ENCODE assay signal across 8 mouse cellular contexts in the genomic region with DNA sequence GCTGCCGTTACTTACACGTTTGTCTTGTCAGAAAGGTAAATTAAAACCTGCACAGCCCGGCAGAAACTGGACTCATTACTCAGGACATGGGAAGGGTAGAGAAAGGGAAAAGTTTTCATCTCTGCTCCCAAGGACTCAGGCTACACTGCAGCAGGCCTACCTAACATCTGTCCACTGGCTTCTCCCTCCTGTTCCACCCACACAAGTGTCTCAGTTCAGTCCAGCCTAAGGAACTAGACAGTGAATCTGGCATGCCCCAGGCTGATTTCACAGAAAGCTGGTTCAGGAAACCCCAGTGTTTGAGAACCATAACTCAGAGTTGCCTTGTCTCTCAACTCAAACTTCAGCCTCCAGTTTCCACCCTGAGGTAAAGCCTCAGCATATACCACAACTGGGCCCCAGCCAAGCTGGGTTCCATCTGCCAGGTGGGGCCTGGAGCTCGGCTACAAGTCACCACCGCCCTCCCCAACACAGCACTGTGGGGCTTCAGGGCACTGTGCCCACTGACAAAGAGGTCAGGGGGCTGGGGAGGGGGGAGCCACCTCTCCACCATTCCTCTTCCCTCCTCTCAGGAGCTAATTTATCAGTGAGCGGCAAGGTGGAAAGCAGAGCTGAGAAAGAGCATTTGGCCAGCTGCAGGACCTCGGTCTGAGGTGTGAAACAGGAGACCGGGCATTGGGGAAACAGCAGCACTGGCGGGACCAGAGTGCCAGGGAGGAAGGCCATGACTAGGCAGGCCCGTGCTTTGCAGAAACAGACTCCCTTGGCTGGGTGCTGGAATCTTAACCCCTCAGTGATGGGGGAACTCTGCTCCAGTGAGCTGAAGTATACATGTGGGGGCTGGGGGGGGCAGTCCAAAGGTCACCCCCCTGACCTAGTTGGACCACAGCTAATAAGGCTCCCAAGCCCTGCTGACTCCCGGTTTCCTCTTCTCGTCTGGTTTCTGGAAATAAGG. TPM values are rescaled to one million over a fixed set of nuclear protein-coding genes. Genes with fewer than 3 reads are reported as not detected.
DNase-seq lines count a peak whose midpoint lies in the region; ATAC-seq and TF ChIP-seq lines count a peak whose summit lies in the region.

No protein-coding gene starts in this region.

- TF ChIP-seq CTCF in stomach, postnatal 0 days (IDR thresholded peaks at IDR 0.05; ENCODE audit: low read depth) = no peak

- H3K4me2 ChIP-seq in stomach, postnatal 0 days (replicated peaks; ENCODE audit: low read depth) = no peak overlapping the region

- H3K36me3 ChIP-seq in stomach, postnatal 0 days (ENCODE audit: control insufficient read depth, insufficient read depth, low read length) = no peaks in the 10 kb centered on the region

- WGBS in stomach, postnatal 0 days = 32% methylated on average over 12 of the region's 12 CpGs

- intact Hi-C loops in heart, postnatal 10 days (cut with DNase I) = loop anchor here (2.0 kb wide), 1 partner anchor 38 kb away; no protein-coding TSS in a partner anchor

- no peaks in the 10 kb centered on the region for H3K9me3 ChIP-seq in stomach, postnatal 0 days (ENCODE audit: control insufficient read depth, low read length)

- ATAC-seq in frontal cortex, adult (ENCODE audit: low TSS enrichment) = peak; percentile 36; the same call in 1 of the 2 replicates
- ATAC-seq in stomach, postnatal 0 days (ENCODE audit: low FRiP score, low TSS enrichment) = no peak

- H3K4me3 ChIP-seq in stomach, postnatal 0 days (ENCODE audit: low read depth, low read length) = no peak overlapping the region

- TF ChIP-seq EP300 in stomach, postnatal 0 days (optimal IDR thresholded peaks at IDR 0.05) = no peak

- peaks cover 27% of the 10 kb centered on the region for H3K4me1 ChIP-seq in stomach, postnatal 0 days (replicated peaks; ENCODE audit: control insufficient read depth, insufficient read depth)

- peak overlapping the region; percentile 28; the same call in 1 of the 2 replicates for H3K9ac ChIP-seq in stomach, postnatal 0 days (ENCODE audit: low read length)

- DNase-seq in frontal cortex, postnatal 25 days (ENCODE audit: low spot score in 2 of 2) = no peak
- peak; percentile 48 to 54 for DNase-seq in cerebellum, adult 18-20 months
- peak; percentile 46 to 54 for DNase-seq in heart, postnatal 10 days
- DNase-seq in kidney, postnatal 4 days = peak; percentile 81 to 90
- no peak for DNase-seq in stomach, postnatal 0 days (ENCODE audit: low spot score)
- no peak for DNase-seq in urinary bladder, postnatal 10 days (ENCODE audit: low spot score)
- no peak for DNase-seq in right cerebral cortex, adult 18-20 months

- H3K27ac ChIP-seq in stomach, postnatal 0 days (replicated peaks) = peak overlapping the region; percentile 9

- H3K27me3 ChIP-seq in stomach, postnatal 0 days (ENCODE audit: control insufficient read depth, insufficient read depth, low read length) = no peaks in the 10 kb centered on the region

RNA-seq across cellular contexts. Expression of a gene that starts 34.5 kb away (rescaled TPM):
- total RNA-seq in heart, postnatal 10 days (2021) = 10 to 100 TPM; 26.1 to 31.3 TPM
- polyA plus RNA-seq in stomach, postnatal 0 days (2015; fragmentation: Nextera tagmentation; extraction: Ambion mirVana) = 3.9 and 4.0 TPM in 2 replicates

Comparison
In these comparisons a context has a peak if more than half of its experiments do, and no peak if none do; other contexts are left out.
1. DNase-seq: peak in cerebellum, adult 18-20 months (2 of 2), heart, postnatal 10 days (2 of 2) and kidney, postnatal 4 days (2 of 2); none in frontal cortex, postnatal 25 days (0 of 2), stomach, postnatal 0 days (single experiment), urinary bladder, postnatal 10 days (single experiment) and right cerebral cortex, adult 18-20 months (single experiment).